Mouse (Mus musculus) adipocyte (in vitro differentiated cells): ENCODE measurements around the gene Fndc1.

Experiments
- DNase-seq: peaks from one replicate; pipeline ENCODE4 v3.0.0-alpha.2; 2016; ENCODE audit warnings: low spot score

Fndc1 gene

DNA sequence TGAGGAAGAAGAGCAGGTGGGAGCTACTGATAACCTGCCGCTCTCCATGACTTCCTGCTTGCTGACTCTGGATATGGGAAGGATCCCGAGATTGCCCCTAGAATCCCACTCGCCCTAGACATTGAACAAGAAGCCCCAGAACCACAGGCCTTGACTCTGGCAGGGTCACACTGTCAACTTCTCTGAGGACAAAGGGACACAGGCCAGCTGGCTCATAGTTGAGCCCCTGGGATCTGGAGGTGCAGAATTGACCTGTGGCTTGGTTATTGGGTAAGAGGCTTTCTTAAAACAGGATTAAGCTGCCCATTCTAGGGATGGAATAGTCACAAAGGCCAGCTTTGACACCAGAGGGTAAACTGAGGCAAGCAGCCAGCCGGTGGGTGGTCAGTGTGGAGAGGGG is 136.8 kb downstream of the Fndc1 start:
- DNase-seq, result no peak
